Mouse (Mus musculus) thymus, adult 18-20 months (tissue): ENCODE measurements around the gene Jtb.
"Not testable (repeated sequence)": the region's sequence is repeated elsewhere in the genome, so short reads cannot be mapped to it uniquely, and the experiment has no call there.

ENCODE experiments used
- DNase-seq, 2 experiments: peaks; one replicate each; pipeline ENCODE4 v3.0.0; 2022; ENCODE audit warnings: mixed read lengths in 2 of 2

Jtb gene

GRCm38 (mm10) chr3:90224331-90224730 is 7.1 kb upstream of the Jtb start:
- no peak for DNase-seq

DNA sequence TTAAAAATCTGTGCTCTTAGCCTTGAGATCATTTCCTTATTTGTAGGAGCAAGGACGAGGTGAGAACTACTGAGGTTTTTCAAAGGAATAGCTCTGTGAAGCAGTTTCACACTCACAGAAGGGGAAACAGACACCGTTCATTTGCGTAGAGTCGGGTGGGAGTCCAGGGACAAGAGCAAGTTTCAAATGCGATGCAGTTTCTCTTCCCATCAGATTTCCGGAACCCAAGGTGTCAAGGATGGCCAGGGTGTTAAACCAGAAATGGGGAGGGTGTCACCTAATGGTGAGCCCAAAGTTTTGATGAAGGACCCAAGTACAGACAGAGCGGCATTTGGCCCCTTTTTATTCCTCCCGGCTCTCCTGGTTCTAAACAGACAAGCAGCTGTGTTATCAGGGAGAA is 322 bp upstream of the Jtb start:
- no peak for DNase-seq

GRCm38 (mm10) chr3:90241251-90241650 is 9.9 kb downstream of the Jtb start:
- DNase-seq: no peak

GRCm38 (mm10) chr3:90241669-90242358 is 10.4 kb downstream of the Jtb start:
- no peak for DNase-seq

DNA sequence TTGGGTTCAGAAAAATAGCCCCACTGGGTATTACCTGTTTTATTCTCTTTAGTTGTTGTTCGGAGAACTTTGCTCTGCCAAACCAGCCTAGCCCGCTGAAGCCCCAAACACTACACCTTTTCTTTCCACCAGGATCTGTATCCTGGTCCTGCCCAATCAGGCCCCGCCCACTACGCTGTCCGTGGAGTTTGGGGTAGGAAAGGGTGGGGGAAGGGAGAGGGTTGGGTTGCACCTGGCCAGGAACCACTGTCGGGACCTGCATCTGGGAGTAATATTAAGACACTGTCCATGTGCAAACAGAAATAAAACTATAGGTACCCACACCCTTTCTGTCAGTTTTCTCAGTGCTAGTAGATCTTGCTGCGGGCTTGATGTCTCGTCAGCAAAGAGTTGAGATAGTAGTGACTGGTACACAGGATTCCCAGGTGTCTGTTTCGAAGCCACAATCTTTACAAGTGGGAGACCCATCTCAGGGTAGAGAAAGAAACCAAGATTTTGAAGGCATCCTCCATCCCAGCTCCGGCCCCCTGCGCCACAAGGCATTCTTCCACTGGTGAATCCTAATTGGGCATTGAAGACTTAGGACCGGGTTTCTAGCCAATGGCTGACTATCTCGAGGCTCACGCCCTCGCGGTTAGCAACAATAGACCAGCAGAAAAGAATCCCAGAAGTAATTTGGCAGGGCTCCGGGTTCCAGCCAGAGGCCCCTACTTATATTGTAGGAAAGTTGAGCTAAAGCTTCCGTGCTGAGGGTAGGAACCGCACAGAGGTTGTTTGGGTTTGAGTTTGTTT is 11.8 kb downstream of the Jtb start, which contains the start of gene Creb3l4:
Gene Creb3l4 (minus strand): TSS at position 529 of the 792 bp plus-strand sequence.
- DNase-seq: no peak

- no peak for DNase-seq
Observed at GRCm38 (mm10) chr3:90245406-90245805, 14.0 kb downstream of the Jtb start.

DNA sequence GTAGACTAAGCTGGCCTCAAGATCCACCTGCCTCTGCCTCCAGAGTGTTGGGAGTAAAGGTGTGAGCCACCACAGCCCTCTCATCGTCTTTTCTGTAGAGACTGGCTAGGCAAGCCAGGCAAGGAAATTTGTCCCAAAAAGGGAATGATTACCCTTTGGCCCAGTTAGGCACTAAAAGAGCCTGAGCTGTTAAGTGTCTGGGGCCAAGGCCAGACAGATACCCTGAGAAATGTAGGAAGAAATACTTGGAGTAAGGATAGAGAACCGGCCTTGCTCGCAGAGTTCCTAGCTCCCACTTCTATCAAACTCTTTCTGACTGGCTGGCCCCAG is 16.2 kb downstream of the Jtb start:
- no peak for DNase-seq

DNA sequence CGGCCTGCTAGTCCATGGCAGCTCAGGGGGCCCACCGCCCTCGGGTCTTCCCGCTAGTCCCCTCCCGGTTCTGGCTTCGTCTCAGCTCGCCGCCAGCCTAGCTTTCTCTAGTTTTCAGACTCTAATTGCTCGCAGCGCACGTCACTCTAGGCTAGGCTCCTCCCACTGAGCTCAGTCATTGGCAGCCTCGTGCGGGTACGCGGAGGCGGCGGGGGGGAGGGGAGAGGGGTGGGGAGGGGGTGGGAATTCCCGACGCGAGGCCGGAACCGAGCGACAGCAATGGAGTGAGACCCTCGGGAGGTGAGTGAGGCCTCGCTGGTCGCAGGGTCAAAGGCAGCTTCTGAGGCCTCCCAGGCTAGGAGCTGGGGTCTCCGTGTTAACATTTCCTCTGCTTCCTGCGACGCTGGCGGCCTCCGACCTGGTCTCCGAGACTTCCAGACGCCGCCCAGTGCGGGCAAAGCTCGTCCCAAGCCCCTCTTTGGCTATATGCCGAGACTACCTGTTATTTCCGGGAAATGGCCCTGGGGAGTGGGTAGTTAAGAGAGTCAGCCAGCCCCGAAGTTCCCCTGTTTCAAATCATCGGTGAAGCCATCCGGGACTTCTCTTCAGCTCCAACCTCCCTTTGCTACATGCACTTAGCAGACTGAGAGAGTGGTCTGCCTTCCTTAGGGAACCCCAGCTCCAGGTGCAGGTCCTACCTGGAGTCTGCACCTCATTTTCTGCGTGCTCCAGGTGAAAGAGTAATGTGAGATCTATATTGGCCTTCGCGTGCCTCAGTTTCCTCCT is 16.8 kb downstream of the Jtb start, which contains the start of gene Slc39a1:
Gene Slc39a1 (plus strand): TSS at position 213 of the 786 bp plus-strand sequence.
- DNase-seq: peak; percentile 87 to 92

GRCm38 (mm10) chr3:90248746-90249100 is 17.3 kb downstream of the Jtb start:
- no peak for DNase-seq

DNA sequence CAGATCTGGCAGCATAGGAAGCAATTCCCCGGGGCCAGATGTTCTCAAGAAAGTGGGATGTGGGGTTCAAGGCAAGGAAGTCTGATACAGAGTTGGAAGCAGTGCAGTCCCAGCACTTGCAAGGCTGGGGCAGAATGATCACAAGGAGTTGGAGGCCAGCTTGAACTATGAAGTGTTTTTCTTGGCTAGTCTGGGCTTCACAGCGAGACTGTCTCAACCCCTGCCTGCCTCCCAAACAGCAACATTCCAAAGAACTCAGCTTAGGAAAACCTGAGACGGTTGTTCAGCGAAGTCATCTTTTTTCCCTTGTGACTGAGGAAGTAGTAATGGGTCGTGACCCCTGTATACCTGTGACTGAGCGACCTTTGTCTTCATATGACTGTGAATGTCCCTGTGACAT is 19.4 kb downstream of the Jtb start:
- no peak for DNase-seq

DNA sequence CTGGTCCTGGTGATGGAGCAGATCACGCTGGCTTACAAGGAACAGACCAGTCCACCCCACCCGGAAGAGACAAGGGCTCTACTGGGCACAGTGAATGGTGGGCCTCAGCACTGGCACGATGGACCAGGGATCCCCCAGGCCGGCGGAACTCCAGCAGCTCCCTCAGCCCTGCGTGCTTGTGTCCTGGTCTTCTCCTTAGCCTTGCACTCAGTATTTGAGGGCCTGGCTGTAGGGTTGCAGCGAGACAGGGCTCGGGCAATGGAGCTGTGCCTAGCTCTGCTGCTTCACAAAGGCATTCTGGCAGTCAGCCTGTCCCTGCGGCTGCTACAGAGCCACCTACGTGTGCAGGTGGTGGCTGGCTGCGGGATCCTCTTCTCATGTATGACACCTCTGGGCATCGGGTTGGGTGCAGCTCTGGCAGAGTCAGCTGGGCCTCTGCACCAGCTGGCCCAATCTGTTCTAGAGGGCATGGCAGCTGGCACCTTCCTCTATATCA is 20.4 kb downstream of the Jtb start:
- DNase-seq: not testable (repeated sequence)

DNA sequence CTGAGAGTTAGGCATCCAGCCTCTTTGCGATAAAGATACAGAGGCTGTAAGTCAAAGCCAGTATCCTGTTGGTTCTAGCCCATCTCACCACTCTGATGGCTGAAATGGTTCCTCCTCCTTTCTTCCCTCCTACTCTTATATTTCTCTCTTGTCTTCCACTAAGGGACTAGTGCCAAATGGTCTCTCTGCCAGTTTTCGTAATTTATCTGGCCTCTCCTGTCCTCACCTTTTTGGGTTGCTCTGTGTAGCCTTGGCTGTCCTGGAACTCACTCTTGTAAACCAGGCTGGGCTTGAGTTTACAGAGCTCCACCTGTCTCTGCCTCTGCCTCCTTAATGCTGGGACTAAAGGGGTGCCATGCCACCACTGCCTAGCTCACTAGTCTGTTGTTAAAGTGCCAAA is 21.3 kb downstream of the Jtb start:
- DNase-seq: not testable (repeated sequence)

DNA sequence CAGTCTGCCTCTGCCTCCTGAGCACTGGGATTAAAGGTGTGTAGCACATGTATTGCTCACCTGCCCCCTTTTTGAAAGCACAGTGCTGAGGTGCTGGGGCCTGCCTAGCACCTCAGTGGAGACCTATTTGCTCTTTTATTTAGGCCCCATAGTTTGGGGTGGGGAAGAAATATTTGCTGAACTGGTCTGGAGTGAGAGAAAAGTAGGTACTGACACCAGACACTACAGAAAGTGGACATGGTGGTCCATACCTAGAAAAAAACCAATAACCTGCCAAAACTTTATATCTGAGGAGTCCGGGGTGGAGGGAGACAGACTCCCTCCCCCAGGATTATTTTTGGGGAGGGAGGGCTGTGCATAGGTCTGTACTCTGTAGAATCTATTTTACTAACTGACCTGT is 21.8 kb downstream of the Jtb start:
- not testable (repeated sequence) for DNase-seq

GRCm38 (mm10) chr3:90253653-90254418 is 22.4 kb downstream of the Jtb start, which contains the start of gene Crtc2:
Crtc2 (plus strand) TSS chr3:90254163.
- DNase-seq: peak; percentile 93 to 95

GRCm38 (mm10) chr3:90254419-90255193 is 23.2 kb downstream of the Jtb start:
- DNase-seq: no peak

DNA sequence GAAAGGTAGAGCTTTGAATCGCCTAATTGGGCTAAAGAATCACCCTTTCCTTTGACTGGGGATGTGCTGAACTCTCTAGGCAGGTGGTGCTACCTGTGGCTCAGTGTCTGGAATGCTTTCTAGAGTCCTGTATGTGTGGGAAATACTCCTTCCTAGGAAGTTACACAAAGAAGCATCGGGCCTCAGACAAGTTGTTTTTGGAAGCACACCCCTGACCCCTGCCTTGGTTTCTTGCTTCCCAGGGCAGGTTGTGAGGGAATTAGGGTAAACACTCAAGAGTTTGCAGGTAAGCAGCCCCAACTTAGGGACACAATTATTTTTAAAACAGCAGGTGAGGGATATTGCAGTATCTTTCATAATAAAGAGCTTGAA is 23.8 kb downstream of the Jtb start:
- DNase-seq: no peak

DNA sequence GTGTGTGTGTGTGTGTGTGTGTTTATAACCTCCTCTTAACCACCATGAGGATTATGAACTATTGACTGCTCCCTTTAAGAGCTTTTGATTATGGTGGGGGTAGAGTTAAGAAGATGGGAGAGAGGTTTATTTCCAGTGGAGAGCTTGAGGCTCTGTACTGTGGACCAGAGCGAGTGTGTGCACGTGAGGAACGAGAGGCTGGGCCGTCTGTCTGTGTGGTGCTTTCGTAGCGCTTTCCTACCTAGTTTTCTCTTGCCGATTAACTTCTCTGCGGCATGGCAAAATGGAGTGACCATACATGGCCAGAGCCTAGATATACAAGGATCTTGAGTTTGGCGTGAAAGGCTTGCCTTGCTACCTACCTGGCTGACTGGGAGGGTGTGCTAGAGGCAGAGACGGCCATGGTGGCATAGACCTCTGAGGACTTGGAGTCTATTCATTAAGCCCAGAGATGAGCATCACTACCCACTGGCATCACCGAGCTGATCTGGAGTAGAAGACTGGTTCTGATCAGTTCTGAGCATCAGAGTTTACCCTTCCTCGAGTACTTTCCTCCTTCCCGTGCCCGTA is 24.5 kb downstream of the Jtb start:
- no peak for DNase-seq

GRCm38 (mm10) chr3:90256731-90257530 is 25.5 kb downstream of the Jtb start:
- no peak for DNase-seq

GRCm38 (mm10) chr3:90258521-90258920 is 27.1 kb downstream of the Jtb start:
- DNase-seq: no peak

DNA sequence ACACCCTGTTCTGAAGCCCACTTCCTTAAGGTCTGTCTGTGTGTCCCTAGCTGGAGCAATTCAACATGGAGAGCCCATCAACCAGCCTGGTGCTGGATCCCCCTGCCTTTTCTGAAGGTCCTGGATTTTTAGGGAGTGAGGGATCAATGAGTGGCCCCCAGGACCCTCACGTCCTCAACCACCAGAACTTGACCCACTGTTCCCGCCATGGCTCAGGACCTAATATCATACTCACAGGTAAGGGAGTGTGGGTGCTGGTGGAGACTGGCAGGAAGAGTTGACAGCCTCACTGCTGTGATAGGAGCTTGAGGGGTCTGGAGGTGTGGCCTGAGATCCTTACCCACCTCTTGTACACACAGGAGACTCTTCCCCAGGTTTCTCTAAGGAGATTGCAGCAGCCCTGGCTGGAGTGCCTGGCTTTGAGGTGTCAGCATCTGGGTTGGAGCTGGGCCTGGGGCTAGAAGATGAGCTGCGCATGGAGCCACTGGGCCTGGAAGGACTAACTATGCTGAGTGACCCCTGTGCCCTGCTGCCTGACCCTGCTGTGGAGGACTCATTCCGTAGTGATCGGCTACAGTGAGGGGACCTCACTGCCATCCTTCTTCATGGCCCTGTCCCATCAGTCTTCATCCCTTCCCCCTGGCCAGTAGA is 31.8 kb downstream of the Jtb start:
- DNase-seq: no peak
